Mouse (Mus musculus): ENCODE measurements around the gene Atg5.
A peak's percentile ranks its signal among the peaks of the same experiment; 100 is the strongest.

Atg5 gene

DNA sequence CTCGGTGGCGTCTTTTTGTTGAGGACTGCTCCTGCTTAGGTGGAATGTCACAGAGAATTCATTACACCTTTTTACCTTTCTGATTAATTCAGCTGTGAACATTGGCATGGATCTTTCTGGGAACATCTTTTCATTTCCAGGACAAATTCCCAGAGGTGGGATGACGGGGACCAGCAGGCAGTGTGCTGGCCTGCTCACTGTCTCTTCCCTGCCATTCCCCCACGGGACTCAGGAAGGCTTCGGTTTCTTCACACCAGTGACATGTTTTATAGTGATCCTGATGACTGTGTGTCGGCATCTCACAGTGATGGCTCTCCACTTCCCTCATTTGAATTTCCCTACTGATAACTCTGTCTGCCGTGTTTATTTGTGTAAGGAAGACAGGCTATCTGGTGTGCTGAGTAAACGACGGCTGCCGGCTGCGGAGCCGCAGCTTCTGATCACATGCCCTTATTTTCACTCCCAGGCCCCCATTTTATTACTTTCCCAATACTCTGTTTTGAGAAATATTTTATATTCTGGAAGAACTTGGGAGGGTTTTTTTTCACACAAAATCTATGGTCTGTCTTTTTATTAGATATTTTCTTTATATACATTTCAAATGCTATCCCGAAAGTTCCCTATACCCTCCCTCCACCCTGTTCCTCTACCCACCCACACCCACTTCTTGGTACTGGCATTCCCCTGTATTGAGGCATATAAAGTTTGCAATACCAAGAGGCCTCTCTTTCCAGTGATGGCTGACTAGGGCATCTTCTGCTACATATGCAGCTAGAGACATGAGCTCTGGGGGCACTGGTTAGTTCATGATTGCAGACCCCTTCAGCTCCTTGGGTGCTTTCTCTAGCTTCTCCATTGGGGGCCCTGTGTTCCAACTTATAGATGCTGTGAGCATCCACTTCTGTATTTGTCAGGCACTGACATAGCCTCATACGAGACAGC is 80.6 kb downstream of the Atg5 start:
- no peak for DNase-seq (ENCODE audit: low read depth, low spot score)

DNA sequence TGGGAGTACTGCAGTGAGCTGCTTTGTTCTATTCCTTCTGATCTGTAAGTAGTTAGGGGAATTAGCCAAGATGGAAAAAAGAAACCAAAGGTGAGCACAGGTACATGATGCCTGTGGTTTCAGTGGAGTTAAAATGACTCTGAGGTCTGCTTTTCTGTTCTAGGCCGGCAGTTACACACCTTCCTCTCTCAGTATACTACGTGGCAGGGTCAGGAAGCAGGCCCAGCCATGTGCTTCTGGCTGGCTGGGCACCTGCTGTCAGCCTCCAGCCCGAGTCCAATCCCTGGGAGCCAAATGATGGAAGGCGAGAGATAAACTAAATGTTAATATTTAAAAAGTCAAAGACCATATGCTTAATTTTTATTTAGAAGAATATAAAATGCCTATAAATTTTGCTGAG is 85.3 kb downstream of the Atg5 start:
- no peak for DNase-seq (ENCODE audit: low read depth, low spot score)

DNA sequence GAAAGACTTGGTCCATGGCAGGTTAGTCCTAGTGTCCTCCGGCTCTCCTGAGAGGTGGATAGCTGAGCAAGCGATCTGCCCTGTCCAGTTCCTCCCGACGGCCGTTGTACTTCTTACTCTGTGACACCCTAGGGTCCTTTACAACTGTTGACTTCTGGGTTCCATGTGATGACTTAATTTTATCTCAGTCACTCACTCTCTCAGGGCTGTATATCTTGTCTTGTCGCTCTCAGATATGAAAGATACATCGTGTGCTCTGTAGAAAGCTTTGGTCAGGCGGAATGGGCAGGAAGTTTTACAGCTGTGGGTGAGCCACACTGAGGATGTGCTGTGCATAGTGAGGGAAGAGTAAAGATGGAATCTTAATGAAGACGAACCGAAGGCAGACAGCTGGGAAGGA is 86.2 kb downstream of the Atg5 start:
- no peak for DNase-seq (ENCODE audit: low read depth, low spot score)

DNA sequence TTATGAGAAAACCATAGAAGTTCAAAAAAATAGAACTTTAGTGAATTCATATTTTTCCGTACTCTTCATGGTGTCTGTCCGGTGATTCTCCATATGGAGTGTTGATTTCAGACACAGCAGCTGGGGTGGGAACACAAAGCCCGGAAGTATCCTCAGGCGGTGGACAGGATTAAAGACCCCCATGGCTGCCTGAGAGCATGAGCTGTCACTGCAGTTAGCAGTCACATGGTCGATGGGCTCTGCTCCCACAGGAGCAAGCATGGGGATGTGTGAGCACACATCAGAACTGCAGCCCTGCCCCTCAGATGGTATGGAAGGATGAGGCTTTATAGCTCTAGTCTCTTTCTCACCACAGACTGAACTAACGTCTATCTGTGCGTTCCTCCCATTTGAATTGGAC is 87.1 kb downstream of the Atg5 start:
- DNase-seq (ENCODE audit: low read depth, low spot score) = no peak

DNA sequence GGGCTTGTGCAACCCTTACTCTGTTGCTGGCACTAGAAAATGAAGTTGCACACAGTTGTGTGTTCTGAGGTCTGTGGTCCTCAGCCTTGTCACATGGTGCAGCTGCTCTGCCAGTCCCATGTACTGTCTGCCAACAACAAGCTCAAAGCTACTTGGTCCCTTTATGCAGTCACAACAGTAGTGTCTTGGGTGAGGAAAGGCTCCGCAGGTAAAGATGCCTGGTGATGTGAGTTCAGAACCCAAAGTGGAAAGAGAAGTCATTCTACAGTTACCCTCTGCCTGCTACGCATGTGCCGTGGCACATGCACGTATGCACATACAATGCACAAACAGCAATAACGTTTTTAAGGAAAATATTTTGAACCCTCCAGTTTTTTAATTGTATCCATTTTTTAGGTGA is 88.5 kb downstream of the Atg5 start:
- DNase-seq (ENCODE audit: low read depth, low spot score) = no peak

DNA sequence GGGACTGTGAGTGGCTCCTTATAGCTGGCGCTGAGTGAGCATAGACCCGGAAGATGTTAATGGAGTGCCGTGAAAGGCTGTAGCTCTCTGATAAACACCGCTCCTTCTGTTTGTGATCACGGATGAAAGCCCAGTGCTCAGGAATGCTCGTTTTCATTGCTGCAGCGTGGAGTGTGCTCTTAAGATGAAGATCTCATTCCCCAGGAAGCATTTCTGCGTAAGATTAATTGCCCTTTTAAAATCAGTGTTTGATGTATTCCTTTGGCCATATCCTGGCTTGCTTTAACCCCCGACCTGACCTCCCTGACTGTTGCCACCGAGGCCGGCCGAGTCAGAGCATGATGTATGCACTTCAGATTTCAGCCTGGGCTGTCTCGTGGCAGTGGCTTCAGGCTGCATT is 89.2 kb downstream of the Atg5 start:
- no peak for DNase-seq (ENCODE audit: low read depth, low spot score)

DNA sequence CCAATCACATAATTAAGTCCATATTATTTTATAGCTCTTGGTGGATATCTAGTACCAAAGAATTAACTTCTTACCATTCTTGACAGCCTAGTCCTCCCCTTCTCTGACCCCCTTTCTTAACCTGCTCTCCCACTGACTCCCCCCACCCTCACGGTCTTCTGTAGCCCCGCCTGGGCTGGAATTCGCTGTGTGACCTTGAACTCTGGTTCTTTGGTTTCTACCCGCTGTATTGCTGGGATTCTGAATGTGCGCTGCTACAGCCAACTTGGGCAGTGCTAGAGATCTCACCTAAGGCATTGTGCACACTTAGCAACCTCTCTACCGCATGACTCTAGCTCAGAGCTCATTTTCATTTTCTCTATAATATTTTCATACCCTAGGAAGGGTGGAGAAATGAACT is 90.7 kb downstream of the Atg5 start:
- DNase-seq (ENCODE audit: low read depth, low spot score) = no peak

DNA sequence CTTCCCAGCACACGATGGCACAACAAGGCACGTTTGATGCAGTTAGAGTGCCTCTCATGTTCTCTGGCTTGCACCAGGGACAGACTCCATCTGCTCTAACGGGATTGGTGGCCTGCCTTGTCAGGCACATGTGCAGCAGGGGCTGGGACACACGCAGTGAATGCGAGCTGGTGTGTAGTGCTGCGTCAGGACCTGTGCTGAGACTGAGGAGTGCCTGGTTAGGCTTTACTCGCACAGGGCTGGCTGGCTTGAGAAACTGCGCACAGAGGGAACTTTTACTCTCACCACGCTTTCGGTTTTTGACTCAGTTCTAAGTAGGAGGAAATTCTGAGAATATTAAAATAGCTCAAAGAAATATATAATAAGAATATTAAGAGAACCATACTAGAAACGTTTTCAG is 92.5 kb downstream of the Atg5 start:
- DNase-seq (ENCODE audit: low read depth, low spot score) = no peak

DNA sequence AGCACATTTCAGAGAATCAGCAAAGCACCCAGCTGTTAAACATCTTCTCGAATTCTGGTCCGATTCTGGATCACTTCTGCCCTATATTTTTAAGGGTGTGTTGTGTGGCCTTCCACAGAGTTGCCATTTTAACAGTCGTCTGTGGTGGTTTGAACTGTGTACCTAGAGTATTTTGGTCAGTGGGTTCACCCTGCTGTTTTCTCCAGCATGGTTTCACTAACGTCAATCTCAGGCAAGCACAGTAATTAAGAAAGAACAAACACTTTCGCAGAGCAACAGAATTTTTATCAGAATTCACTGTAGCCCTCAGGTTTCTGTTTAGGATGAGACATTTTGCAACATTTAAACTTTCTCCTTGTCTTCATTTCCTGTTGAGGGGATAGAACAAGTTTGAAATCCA is 94.3 kb downstream of the Atg5 start:
- no peak for DNase-seq (ENCODE audit: low read depth, low spot score)

DNA sequence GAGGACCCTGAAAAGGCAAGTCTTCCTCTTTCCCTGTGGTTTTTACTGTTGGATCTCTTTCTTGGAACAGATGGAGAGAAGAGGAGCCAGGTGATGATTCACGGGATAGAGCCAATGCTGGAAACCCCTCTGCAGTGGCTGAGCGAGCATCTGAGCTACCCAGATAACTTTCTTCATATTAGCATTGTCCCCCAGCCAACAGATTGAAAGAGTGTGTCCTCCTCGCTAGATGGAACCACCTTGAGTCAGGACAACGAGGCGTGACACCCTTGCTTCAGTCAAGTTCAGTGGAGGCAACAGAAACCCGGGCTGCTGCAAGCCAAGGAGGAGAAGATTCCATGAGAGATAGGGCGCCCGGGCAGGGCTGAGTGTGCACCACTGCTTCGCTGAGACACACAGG is 94.7 kb downstream of the Atg5 start:
- DNase-seq (ENCODE audit: low read depth, low spot score) = no peak

DNA sequence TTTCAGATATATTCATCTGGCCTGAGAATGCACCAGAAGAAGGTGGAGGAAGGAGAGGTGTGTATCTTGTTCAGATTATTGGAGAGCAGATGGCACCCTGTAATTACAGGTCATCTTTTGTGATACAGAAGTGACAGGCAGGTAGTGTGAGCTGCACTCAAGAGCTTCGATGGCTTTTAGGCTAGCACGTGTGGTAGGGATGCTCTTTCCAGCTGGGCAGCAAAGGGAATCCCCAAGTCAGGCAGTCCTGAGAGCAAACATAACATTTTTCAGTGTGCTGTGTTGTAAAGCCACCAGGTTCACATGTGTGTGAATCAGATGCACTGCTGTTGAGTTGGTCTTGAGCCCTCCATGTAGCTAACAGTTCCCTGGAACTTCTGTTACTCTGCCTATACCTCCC is 98.0 kb downstream of the Atg5 start:
- DNase-seq (ENCODE audit: low read depth, low spot score) = no peak

DNA sequence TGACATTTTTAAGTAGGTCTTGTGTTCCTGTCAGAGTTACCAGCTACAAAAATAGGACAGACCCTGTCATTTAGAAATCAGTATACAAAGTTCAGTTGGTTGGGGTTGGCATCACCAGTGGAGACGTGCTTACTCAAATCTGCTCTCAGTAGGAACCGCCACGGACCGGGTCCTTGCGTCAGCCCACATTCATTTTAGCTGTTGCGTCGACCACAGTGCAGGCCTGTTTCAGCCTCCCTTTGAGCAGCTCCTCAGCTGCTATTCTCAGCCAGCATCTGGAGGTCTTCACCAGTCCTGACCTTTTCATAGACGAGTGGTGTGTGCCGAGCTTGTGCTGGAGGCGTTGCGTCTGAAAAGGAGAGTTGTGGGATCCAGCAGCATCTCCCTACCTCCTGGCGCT is 98.9 kb downstream of the Atg5 start:
- no peak for DNase-seq (ENCODE audit: low read depth, low spot score)

DNA sequence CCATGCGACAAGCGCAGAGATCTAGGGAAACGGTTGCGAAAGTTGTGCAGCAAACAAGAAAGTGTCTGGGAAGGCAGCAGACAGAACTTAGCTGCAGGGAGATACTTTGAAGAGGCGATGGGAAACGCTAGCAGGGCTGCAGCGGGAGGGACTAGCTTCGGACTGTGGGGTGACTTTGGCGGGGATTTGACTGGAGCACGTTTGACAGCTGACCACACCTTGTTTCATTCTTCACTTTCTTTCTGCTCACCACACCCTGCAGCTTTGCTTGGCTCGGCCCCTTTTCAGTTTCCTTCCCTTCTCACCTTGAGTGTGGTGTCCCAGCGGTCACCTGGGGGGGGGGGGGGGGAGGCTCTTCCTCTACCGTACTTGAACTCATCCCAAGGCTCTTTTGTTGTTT is 100.4 kb downstream of the Atg5 start:
- no peak for DNase-seq (ENCODE audit: low read depth, low spot score)

DNA sequence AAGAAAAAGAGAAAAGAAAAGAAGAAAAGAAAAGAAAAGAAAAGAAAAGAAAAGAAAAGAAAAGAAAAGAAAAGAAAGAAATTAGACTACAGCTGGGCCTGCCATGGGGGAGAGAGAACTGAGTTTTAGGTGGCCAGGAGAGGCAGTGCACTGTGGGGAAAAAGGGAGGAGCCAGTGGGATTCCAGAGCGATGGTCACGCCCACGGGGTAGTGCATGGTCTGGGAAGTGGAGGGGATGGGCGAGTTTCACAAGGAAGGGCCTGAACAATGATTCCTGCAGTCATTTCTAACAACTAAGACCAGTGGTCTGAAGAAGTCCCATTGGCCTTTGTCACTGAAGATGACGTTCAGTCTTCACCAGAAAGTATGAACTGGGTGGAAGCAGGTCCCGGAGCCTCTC is 102.5 kb downstream of the Atg5 start:
- no peak for DNase-seq (ENCODE audit: low read depth, low spot score)

DNA sequence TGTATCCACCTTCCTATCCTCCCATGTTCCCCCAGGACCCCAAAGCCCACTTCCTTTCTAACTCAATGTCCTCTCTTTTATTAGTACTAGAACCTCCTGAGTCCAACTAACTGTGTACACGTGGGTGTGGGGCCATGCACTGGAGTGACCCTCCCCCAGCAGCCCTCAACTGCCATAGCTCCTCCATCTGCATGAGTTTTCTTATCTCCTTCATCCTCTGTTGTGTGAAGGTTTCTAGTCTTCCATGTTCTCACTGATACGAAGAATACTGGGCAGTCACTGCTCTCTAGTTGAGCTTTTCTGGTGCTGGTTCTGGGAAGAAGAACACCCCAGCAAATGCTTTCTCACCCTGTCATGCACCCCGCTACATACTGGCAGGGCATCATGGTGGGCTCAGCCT is 104.1 kb downstream of the Atg5 start:
- no peak for DNase-seq (ENCODE audit: low read depth, low spot score)

DNA sequence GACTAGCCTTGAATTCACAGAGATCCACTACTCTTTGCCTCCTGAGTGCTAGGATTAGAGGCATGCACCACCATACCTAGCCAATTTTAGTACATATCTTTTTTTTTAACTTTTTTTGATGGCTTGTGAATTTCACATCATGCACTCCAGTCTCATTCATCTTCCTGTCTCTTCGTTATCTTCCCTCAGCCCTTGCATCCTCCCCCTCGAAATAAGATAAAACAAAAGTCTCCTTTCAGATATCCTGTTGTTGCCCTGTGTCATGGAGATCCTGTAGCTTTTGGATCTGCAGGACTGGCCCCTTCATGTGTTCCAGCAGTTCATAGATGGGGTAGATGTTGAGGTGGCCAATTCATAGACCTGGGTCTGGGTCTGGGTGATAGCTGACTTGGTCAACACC is 106.5 kb downstream of the Atg5 start:
- DNase-seq (ENCODE audit: low read depth, low spot score) = no peak

DNA sequence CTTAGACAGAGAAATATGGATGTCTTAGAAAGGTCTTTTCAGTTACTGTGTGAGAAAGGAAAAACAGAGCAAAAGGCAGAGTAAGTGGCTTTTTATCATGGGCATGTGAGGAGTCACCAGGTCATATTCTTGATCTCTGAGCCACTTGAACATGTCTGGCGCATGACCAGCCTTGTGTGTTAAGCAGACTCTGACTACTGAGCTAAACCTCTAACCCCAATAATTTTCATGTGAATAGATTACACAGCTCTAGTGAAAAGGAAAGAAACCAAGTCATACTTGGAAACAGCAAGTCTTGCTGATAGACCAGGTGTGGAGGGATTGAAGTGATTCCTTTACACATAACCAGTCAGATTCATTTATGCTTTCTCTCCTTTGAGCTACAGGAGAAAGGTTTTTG is 107.3 kb downstream of the Atg5 start:
- DNase-seq (ENCODE audit: low read depth, low spot score) = no peak

DNA sequence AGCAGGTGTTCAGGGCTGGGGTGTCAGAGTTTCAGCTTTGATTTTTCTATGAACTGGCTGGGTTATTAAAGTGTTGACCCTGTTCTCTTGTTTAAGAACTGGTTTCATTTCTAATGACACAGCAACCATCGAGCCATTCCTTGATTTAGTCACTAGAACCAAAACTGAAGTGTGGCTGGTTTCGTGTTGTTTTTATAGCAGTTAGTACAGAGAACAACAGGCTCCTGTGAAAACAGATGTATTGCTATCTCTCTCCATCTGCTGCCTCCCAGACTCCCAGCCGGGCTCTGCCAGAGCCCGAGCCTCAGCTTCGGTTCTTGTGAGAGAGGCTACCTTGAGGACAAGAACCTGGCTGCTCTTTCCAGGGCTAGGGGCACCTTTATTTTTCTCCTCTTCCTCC is 109.7 kb downstream of the Atg5 start:
- no peak for DNase-seq (ENCODE audit: low read depth, low spot score)

DNA sequence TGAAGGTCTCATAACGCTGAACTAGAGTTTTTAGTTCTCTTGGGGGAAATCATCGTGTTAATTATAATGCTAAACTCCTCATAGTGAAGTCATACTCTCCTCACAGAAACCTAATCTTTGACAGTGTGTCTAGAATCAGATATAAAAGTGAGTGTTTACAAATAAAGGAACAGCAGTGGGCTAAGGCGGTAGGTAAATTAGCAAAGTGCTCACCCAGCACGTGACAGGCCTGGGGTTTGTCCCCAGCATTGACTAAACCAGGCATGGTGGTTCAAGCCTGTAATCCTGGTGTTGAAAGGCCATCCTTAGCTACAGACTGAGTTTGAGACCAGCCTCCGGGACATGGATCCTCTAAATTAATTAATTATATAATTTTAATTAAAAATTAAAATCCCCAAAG is 110.2 kb downstream of the Atg5 start:
- no peak for DNase-seq (ENCODE audit: low read depth, low spot score)

DNA sequence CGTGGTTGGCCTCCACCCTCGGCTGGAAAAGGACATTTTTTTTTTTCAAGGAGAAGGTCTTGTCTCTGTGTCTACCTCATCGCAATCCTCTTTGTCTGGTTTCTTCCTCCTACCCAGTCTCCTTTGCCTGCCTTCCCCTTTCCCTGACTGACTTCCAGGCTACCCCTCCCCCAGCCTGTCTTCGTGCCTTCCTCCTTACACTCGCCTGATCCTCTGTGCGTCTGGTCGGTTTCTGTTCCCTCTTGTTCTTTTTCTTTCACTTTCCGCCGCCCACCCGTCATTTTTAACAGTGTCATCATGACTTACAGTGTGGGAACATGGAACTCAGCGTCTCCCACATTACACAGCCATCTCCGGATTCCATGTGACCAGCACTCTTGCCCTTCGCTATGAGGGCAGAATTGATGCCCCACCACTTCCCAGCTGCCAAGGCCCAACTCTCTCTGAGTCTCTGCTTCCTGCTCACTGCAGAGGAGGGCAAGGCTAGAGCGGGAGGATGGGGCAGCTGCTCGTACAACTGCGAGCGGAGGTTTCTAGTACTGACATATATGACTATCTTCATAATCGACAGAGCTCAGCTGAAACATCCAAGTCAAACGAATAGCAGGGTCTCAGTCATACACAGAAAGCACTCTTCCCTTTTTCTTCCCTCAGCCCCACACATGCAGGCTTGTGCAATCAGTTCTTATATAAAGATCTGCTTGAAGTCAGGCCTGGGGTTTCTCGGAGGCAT is 112.5 kb downstream of the Atg5 start:
- DNase-seq (ENCODE audit: low read depth, low spot score) = no peak

DNA sequence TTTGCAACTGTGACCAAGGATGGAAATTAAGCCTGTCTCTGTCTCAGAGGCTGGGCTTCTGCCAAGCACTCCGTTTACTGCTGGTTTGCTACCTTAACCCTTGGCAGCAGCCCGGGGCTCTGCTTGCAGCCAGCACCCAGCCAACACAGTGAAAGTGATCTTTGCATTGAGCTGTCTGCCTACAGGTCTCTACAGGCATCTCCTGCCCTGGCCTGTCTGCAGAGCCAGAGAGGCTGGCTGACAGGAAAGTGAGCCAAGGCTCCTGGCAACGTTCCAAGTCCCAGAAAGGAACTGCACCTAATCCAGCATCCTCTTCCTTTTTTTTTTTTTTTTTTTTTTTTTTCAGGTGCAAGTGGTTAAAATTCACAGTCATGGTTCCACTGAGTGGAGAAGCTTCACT is 113.2 kb downstream of the Atg5 start:
- peak; percentile 22 for DNase-seq (ENCODE audit: low read depth, low spot score)

DNA sequence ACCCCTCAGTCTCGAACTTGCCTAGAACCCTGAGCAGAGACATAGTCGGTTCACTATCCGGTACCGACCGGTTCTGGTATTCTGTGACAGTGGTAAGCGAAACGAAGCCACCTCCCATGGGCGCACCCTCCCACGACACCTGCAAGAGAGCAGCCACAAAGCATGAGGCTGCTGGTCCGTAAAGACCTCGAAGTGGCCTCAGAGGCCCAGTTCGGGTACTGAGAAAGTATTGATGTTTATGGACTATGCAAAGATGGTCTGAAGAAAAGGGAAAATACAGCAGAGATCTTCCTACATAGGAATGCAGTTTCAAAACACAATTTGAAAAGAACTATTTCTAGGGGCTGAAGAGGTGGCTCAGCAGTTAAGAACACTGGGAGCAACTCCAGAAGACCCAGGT is 113.8 kb downstream of the Atg5 start:
- DNase-seq (ENCODE audit: low read depth, low spot score) = no peak

DNA sequence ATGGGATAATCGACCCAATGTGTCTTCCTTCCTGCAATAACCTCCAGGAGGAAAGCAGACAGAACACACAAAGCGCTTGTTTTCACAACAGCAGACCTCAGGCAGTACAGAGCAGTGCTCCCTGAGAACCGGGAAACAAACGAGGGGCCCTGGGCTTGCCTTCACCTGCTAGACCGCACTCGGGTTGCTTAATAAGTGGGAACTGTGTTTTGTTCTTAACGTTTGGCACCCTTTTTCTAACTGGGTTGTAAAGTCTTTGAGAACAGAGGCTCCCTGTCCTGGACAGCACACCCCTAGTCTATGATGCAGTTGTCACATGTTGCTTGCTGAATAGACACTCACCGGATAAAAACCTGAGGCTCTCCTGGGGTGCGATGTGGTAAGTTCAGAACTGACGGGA is 115.1 kb downstream of the Atg5 start:
- no peak for DNase-seq (ENCODE audit: low read depth, low spot score)

Data from 3T3-L1 (cell line).